Mouse (Mus musculus): ENCODE measurements around the gene Armcx1.

GRCm38 (mm10) chrX:134686739-134687171 is 31.0 kb upstream of the Armcx1 start:
- TF ChIP-seq CTCF (IDR thresholded peaks at IDR 0.05; ENCODE audit: insufficient read depth, low read depth, low read length) (no peak), POLR2A (IDR thresholded peaks at IDR 0.05; ENCODE audit: insufficient read depth, low read depth, low read length) (no peak)

All from olfactory bulb, adult 2 months (tissue).